Mouse (Mus musculus) kidney, adult 11 months (tissue): ENCODE data around the gene Rab32.
A peak's percentile ranks its signal among the peaks of the same experiment; 100 is the strongest.
"Not testable (repeated sequence)": the region's sequence is repeated elsewhere in the genome, so short reads cannot be mapped to it uniquely, and the experiment has no call there.

Experiments used
- DNase-seq: peaks from one replicate; pipeline ENCODE4 v3.0.0; 2022

Gene Rab32

GRCm38 (mm10) chr10:10557570-10558336 lies at the start of gene Rab32:
Rab32 (minus strand) TSS chr10:10558265.
- peak; percentile 89 for DNase-seq

- no peak for DNase-seq
These were observed 42.7 kb upstream of the Rab32 start for GRCm38 (mm10) chr10:10600771-10601170.

GRCm38 (mm10) chr10:10597495-10597894 lies 39.4 kb upstream of the Rab32 start:
- DNase-seq, result not testable (repeated sequence)

GRCm38 (mm10) chr10:10580811-10581210 lies 22.7 kb upstream of the Rab32 start:
- DNase-seq, result no peak

GRCm38 (mm10) chr10:10579821-10580220 lies 21.8 kb upstream of the Rab32 start:
- no peak for DNase-seq

- DNase-seq, result no peak
These were observed 259 bp upstream of the Rab32 start for GRCm38 (mm10) chr10:10558337-10558711.

- DNase-seq, result peak; percentile 75
These were observed 980 bp downstream of the Rab32 start for GRCm38 (mm10) chr10:10557085-10557484.

GRCm38 (mm10) chr10:10555676-10556075 lies 2.4 kb downstream of the Rab32 start:
- no peak for DNase-seq

- DNase-seq, result no peak
These were observed 2.8 kb downstream of the Rab32 start for GRCm38 (mm10) chr10:10555221-10555620.

- DNase-seq, result no peak
These were observed 7.9 kb downstream of the Rab32 start for GRCm38 (mm10) chr10:10550134-10550533.

GRCm38 (mm10) chr10:10546623-10547022 lies 11.4 kb downstream of the Rab32 start:
- no peak for DNase-seq

- no peak for DNase-seq
These were observed 13.1 kb downstream of the Rab32 start for GRCm38 (mm10) chr10:10544955-10545354.
